Mouse (Mus musculus) neutrophil, adult 59 days (primary cell): Measurements from ENCODE around the gene Slc38a2. TPM values are rescaled to one million over a fixed set of nuclear protein-coding genes. Genes with fewer than 3 reads are reported as not detected.

Experiments used
- total RNA-seq, 2 experiments: library from RNA; stranded (reverse); gene quantifications; 1 replicate in 1 of 2; 2 replicates in 1 of 2; pipeline ENCODE4 v1.2.4; 2023

Slc38a2 gene
- 10 to 100 TPM; 75.7 to 78.8 TPM for total RNA-seq

GRCm38 (mm10) chr15:96699521-96700511, at the start of gene Slc38a2:
Slc38a2 (minus strand) TSS chr15:96699730.

GRCm38 (mm10) chr15:96642436-96643405, 56.8 kb downstream of the Slc38a2 start, which contains the start of gene Slc38a1:
Slc38a1 (minus strand) TSS chr15:96642913.

Other genes starting within 250 kb of the Slc38a2 start
- 10 to 100 TPM; 65.2 to 69.2 TPM for gene Scaf11, start 238.9 kb downstream of the Slc38a2 start, total RNA-seq
- gene Slc38a1, start 56.8 kb downstream of the Slc38a2 start, total RNA-seq = 10 to 100 TPM; 32.2 to 49.1 TPM